Mouse (Mus musculus): ENCODE measurements at regions not wholly inside any gene's neighbourhood (a gene's known extent, or its start where the extent isn't known, plus 50 kb on each side); places are given as distances from the start of the nearest gene placed in this dataset.

DNA sequence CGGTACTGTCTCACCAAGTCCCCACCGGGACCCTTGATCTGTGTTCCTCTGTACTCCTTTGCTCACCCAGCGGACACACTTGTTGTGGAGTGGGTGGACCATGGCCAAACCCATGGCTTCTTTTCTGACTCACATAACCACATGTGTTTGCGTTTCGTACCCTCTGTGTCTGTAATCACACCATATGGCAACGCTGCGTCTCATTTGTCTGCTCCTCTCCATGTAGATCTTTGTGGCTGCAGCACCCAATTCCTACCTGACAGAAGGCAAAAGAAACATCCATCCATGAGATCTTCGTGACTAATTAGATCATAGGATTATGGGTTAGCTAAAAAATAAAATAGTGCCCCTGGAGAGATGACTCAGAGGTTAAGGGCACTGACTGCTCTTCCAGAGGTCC, 435.2 kb upstream of the Cd180 start:
- TF ChIP-seq CTCF (IDR thresholded peaks at IDR 0.05) (no peak), EP300 (IDR thresholded peaks at IDR 0.05) (no peak)
